Mouse (Mus musculus) stomach, postnatal 0 days (tissue): ENCODE measurements around the gene Unc5a. TPM values are rescaled to one million over a fixed set of nuclear protein-coding genes. Genes with fewer than 3 reads are reported as not detected.

Experiments
- ATAC-seq: fragments of 200-750 bp; cut with Nextera tagmentation; 2 replicates; pipeline ENCODE4 v1.8.0; 2017; ENCODE audit not compliant: low FRiP score, low TSS enrichment
- DNase-seq: peaks from one replicate; pipeline ENCODE4 v3.0.0-alpha.2; 2016; ENCODE audit warnings: low spot score
- H3K27ac ChIP-seq: fragments of 300-500 bp; sonication (generic); replicated peaks from 2 replicates; pipeline ENCODE4 v1.5.1; 2014; ENCODE audit warnings: mild to moderate bottlenecking, control low read depth
- H3K27me3 ChIP-seq: fragments of 300-500 bp; sonication (generic); 2 replicates; pipeline ENCODE4 v1.6.1; 2014; ENCODE audit warnings: low read length; ENCODE audit not compliant: control insufficient read depth, insufficient read depth
- H3K36me3 ChIP-seq: fragments of 300-500 bp; sonication (generic); 2 replicates; pipeline ENCODE4 v1.6.1; 2014; ENCODE audit warnings: low read length, mixed read lengths; ENCODE audit not compliant: control insufficient read depth, insufficient read depth
- H3K4me1 ChIP-seq: fragments of 300-500 bp; sonication (generic); replicated peaks from 2 replicates; pipeline ENCODE4 v1.6.1; 2014; ENCODE audit warnings: antibody characterized with exemption; ENCODE audit not compliant: control insufficient read depth, insufficient read depth
- H3K4me2 ChIP-seq: fragments of 300-500 bp; sonication (generic); replicated peaks from 2 replicates; pipeline ENCODE4 v1.6.1; 2014; ENCODE audit warnings: low read depth, mild to moderate bottlenecking, control low read depth, moderate library complexity
- H3K4me3 ChIP-seq: fragments of 300-500 bp; sonication (generic); 2 replicates; pipeline ENCODE4 v1.5.1; 2014; ENCODE audit warnings: low read depth, low read length, control low read depth
- H3K9ac ChIP-seq: fragments of 300-500 bp; sonication (generic); 2 replicates; pipeline ENCODE4 v1.6.1; 2014; ENCODE audit warnings: mild to moderate bottlenecking, low read length, control low read depth, mixed read lengths
- H3K9me3 ChIP-seq: fragments of 300-500 bp; sonication (generic); 2 replicates; pipeline ENCODE4 v1.6.1; 2016; ENCODE audit warnings: low read length; ENCODE audit not compliant: control insufficient read depth
- CTCF ChIP-seq: IDR thresholded peaks from 2 replicates; pipeline ENCODE4 v1.5.1; 2016; ENCODE audit warnings: antibody characterized with exemption, low read depth, mild to moderate bottlenecking, moderate library complexity
- EP300 ChIP-seq: optimal IDR thresholded peaks from 2 replicates; pipeline ENCODE3; 2016; ENCODE audit warnings: antibody characterized with exemption
- WGBS: fragments of 180-500 bp; shearing (Covaris S2); extraction: QIAGEN DNeasy Blood & Tissue Kit; methylation state at CpG from one replicate; pipeline ENCODE4 v1.1.7; 2014; 5-methylcytosine and 5-hydroxymethylcytosine counted together
- polyA plus RNA-seq: library from polyadenylated mRNA; unstranded; fragments of >200 nt; fragmentation: Nextera tagmentation; extraction: Ambion mirVana; gene quantifications from 2 replicates; pipeline ENCODE4 v1.2.1, GENCODE M21; 2015

Unc5a gene
- polyA plus RNA-seq, 1 experiment from 2014 or later = 0.89 TPM

GRCm38 (mm10) chr13:54995161-54995560, 46.0 kb downstream of the Unc5a start:
- no peak for ATAC-seq

DNA sequence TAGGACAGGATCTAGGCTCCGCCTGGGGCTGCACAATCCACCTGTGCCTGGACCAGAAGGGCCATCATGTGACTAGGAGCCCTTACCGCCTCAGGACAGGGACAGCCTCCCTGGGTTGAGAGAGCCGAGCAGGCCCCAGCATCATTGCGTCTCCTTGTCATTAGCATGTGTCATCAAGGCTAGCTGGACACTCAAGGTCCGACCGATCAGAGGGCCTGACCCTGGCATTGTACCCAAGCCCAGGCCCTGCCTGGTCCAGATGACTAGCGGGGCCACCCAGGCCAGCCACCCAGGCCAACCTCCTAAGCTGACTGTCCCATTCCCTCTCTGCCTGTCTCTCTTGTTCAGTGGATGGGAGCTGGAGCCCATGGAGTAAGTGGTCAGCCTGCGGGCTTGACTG, 48.4 kb downstream of the Unc5a start:
- Histone ChIP-seq H3K4me3 (no peak overlapping the region), H3K4me2 (no peak overlapping the region), H3K27ac (no peak overlapping the region), H3K27me3 (no peaks in the 10 kb centered on the region), H3K4me1 (no peaks in the 10 kb centered on the region), H3K9me3 (no peaks in the 10 kb centered on the region), H3K9ac (no peak overlapping the region), H3K36me3 (no peaks in the 10 kb centered on the region)
- DNase-seq (no peak), ATAC-seq (no peak)
- 84% methylated on average over 8 of the region's 8 CpGs for WGBS
- no peak for TF ChIP-seq CTCF
- no peak for TF ChIP-seq EP300

More at GRCm38 (mm10) chr13:54995161-54995560, 46.0 kb downstream of the Unc5a start:
- 63% methylated on average over 6 of the region's 6 CpGs for WGBS
- Histone ChIP-seq H3K27me3 (no peaks in the 10 kb centered on the region), H3K4me2 (no peak overlapping the region), H3K9ac (no peak overlapping the region), H3K4me1 (no peaks in the 10 kb centered on the region), H3K27ac (no peak overlapping the region), H3K36me3 (no peaks in the 10 kb centered on the region), H3K4me3 (no peak overlapping the region), H3K9me3 (no peaks in the 10 kb centered on the region)
- TF ChIP-seq EP300 = no peak
- no peak for TF ChIP-seq CTCF
- no peak for DNase-seq

DNA sequence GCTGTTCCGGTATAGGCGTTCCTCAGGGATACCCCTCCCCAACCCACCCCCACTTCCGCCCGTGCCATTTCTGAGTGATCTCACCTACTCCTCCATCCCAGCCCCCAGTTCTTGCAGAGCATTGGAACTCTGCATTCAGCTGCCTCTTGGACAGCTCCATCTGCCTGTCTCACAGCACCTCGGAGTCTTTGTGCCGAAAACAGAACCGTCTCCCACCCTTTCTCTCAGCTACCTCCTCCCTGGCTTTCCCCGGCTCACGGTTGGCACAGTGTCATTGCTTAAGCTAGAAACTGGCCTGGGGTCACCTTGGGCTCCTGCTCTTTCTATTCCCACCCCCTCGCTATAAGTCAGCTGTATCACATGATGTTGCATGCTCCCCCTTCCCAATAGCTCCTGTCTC, 51.2 kb downstream of the Unc5a start:
- no peak for TF ChIP-seq EP300
- no peak for TF ChIP-seq CTCF
- Histone ChIP-seq H3K27ac (no peak overlapping the region), H3K9me3 (no peaks in the 10 kb centered on the region), H3K4me2 (no peak overlapping the region), H3K4me1 (no peaks in the 10 kb centered on the region), H3K4me3 (no peak overlapping the region), H3K9ac (no peak overlapping the region), H3K36me3 (no peaks in the 10 kb centered on the region), H3K27me3 (no peaks in the 10 kb centered on the region)
- 84% methylated on average over 10 of the region's 10 CpGs for WGBS
- ATAC-seq = no peak
- DNase-seq = no peak

GRCm38 (mm10) chr13:55002090-55002489, 52.9 kb downstream of the Unc5a start:
- TF ChIP-seq EP300 = no peak
- TF ChIP-seq CTCF = no peak
- Histone ChIP-seq H3K4me3 (no peak overlapping the region), H3K9ac (no peak overlapping the region), H3K4me1 (no peaks in the 10 kb centered on the region), H3K36me3 (no peaks in the 10 kb centered on the region), H3K9me3 (no peaks in the 10 kb centered on the region), H3K4me2 (no peak overlapping the region), H3K27me3 (no peaks in the 10 kb centered on the region), H3K27ac (no peak overlapping the region)
- WGBS = 77% methylated on average over 10 of the region's 10 CpGs
- ATAC-seq (no peak), DNase-seq (no peak)

GRCm38 (mm10) chr13:55004646-55005045, 55.4 kb downstream of the Unc5a start:
- peak; percentile 55 for ATAC-seq
- no peak overlapping the region for H3K9ac ChIP-seq
- H3K27ac ChIP-seq = no peak overlapping the region
- 52% methylated on average over 11 of the region's 11 CpGs for WGBS
- no peaks in the 10 kb centered on the region for H3K9me3 ChIP-seq
- H3K4me1 ChIP-seq = no peaks in the 10 kb centered on the region
- no peak for TF ChIP-seq EP300
- TF ChIP-seq CTCF = no peak
- no peaks in the 10 kb centered on the region for H3K36me3 ChIP-seq
- DNase-seq = peak; percentile 36
- no peak overlapping the region for H3K4me2 ChIP-seq
- H3K27me3 ChIP-seq = no peaks in the 10 kb centered on the region
- H3K4me3 ChIP-seq = no peak overlapping the region

GRCm38 (mm10) chr13:55005691-55006414, 56.6 kb downstream of the Unc5a start:
- H3K4me2 ChIP-seq = no peak overlapping the region
- DNase-seq = no peak
- TF ChIP-seq EP300 (no peak), CTCF (no peak)

More at GRCm38 (mm10) chr13:55005691-55006414, 56.6 kb downstream of the Unc5a start:
- ATAC-seq = no peak
- Histone ChIP-seq H3K27ac (no peak overlapping the region), H3K27me3 (no peaks in the 10 kb centered on the region), H3K4me1 (no peaks in the 10 kb centered on the region), H3K9me3 (no peaks in the 10 kb centered on the region), H3K9ac (no peak overlapping the region), H3K4me3 (no peak overlapping the region), H3K36me3 (no peaks in the 10 kb centered on the region)
- WGBS = 32% methylated on average over 31 of the region's 31 CpGs
